Mouse (Mus musculus): ENCODE results near the gene Ssr1.

DNA sequence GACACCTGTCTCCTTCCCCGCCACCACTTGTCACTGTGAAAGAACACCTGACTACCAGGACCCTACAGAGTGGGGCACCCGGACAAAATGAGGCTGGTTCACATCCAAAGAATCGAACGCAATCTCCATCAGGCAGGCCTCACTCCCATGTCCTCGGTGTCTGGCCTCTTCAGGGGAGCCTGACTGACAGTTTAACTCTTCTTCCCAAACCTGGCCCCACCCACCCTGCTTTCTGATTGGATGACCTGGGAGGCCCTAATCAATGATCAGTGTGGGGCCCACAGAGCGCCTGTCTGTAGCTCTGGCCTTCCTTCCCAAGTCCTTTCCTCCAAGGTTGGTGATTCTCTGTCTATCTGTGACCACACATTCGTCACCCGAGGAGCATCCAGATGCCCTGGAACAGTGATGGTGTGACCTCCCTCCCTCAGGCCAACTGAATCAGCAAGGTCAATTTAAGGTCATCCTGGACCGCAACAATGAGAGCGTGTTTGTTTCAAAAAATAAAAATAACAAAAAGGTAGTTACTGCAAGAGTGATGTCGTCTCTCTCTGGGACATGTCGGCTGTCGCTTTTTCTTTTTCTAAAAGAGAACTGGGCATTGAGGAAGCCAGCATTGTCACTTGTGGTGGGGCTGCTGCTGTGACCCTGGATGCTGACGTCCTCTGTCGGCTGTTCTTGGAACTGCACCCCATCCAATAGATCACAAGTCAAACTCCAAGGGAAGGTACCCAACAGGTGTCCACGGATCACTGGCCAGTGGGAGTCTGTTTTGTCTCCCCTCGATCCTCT is 28.7 kb downstream of the Ssr1 start:
- no peak for TF ChIP-seq POLR2A (IDR thresholded peaks at IDR 0.05; ENCODE audit: insufficient read length, low read depth)
- no peak for TF ChIP-seq MAX (IDR thresholded peaks at IDR 0.05; ENCODE audit: low read depth)
- no peak for TF ChIP-seq E2F4 (IDR thresholded peaks at IDR 0.05; ENCODE audit: insufficient read depth)
- TF ChIP-seq TCF12 (IDR thresholded peaks at IDR 0.05; ENCODE audit: insufficient read depth, poor library complexity, severe bottlenecking), result no peak
- TF ChIP-seq REST (IDR thresholded peaks at IDR 0.05; ENCODE audit: insufficient read depth, insufficient read length), result no peak
- TF ChIP-seq SRF (IDR thresholded peaks at IDR 0.05; ENCODE audit: control insufficient read depth, insufficient read length, low read depth), result no peak
- TF ChIP-seq USF1 (IDR thresholded peaks at IDR 0.05; ENCODE audit: low read depth), result no peak
- peak in 1 of 3 experiments; percentile 2 for TF ChIP-seq MYOD1 (IDR thresholded peaks at IDR 0.05; ENCODE audit: control insufficient read depth in 1 of 3, insufficient read length in 2 of 3, low read depth in 2 of 3)
- no peak for TF ChIP-seq POLR2AphosphoS2 (IDR thresholded peaks at IDR 0.05; ENCODE audit: insufficient read length, low read depth)
- no peak for TF ChIP-seq CEBPB (IDR thresholded peaks at IDR 0.05; ENCODE audit: insufficient read depth, poor library complexity, severe bottlenecking)
- no peak for TF ChIP-seq MYOG (IDR thresholded peaks at IDR 0.05; ENCODE audit: control insufficient read depth in 1 of 3, insufficient read depth in 1 of 3, insufficient read length in 2 of 3, low read depth in 2 of 3)

Measured in myocyte (in vitro differentiated cells).